Mouse (Mus musculus) ES-Bruce4 (cell line): ENCODE data around the gene Ripply3.

ENCODE experiments used
- CTCF ChIP-seq: IDR thresholded peaks from one replicate; pipeline ENCODE4 v1.8.1; 2011; ENCODE audit warnings: low read depth, low read length
- EP300 ChIP-seq: IDR thresholded peaks from 2 replicates; pipeline ENCODE4 v1.6.1; 2011; ENCODE audit warnings: low read depth, low read length; ENCODE audit not compliant: insufficient read depth
- POLR2A ChIP-seq: IDR thresholded peaks from one replicate; pipeline ENCODE4 v1.8.1; 2011; ENCODE audit warnings: low read length; ENCODE audit not compliant: insufficient read depth

- TF ChIP-seq POLR2A (no peak), CTCF (no peak), EP300 (no peak)
Observed at GRCm38 (mm10) chr16:94303203-94303535, 25.1 kb upstream of the Ripply3 start.
